Mouse (Mus musculus) intestine, postnatal 0 days (tissue): ENCODE measurements around the gene Gm28635. TPM values are rescaled to one million over a fixed set of nuclear protein-coding genes. Genes with fewer than 3 reads are reported as not detected.

Source experiments
- ATAC-seq: fragments of 200-750 bp; cut with Nextera tagmentation; 2 replicates; pipeline ENCODE4 v1.8.0; 2017; ENCODE audit warnings: mild to moderate bottlenecking, moderate TSS enrichment, moderate library complexity
- H3K27ac ChIP-seq: fragments of 300-500 bp; sonication (generic); 2 replicates; pipeline ENCODE4 v1.5.1; 2014; ENCODE audit warnings: mild to moderate bottlenecking, low read depth, low read length, moderate library complexity
- H3K27me3 ChIP-seq: fragments of 300-500 bp; sonication (generic); replicated peaks from 2 replicates; pipeline ENCODE4 v1.6.1; 2014; ENCODE audit warnings: low read length, mixed read lengths; ENCODE audit not compliant: control insufficient read depth, insufficient read depth
- H3K36me3 ChIP-seq: fragments of 300-500 bp; sonication (generic); 2 replicates; pipeline ENCODE4 v1.6.1; 2014; ENCODE audit warnings: mild to moderate bottlenecking, moderate library complexity; ENCODE audit not compliant: control insufficient read depth, insufficient read depth
- H3K4me1 ChIP-seq: fragments of 300-500 bp; sonication (generic); replicated peaks from 2 replicates; pipeline ENCODE4 v1.6.1; 2014; ENCODE audit warnings: antibody characterized with exemption, low read length, mixed read lengths; ENCODE audit not compliant: control insufficient read depth, insufficient read depth
- H3K4me2 ChIP-seq: fragments of 300-500 bp; sonication (generic); replicated peaks from 2 replicates; pipeline ENCODE4 v1.6.1; 2014; ENCODE audit warnings: low read depth, mild to moderate bottlenecking, moderate library complexity
- H3K4me3 ChIP-seq: fragments of 300-500 bp; sonication (generic); 2 replicates; pipeline ENCODE4 v1.5.1; 2014; ENCODE audit warnings: low read depth, low read length
- H3K9ac ChIP-seq: fragments of 300-500 bp; sonication (generic); 2 replicates; pipeline ENCODE4 v1.6.1; 2014; ENCODE audit warnings: mild to moderate bottlenecking, low read depth, low read length
- H3K9me3 ChIP-seq: fragments of 300-500 bp; sonication (generic); 2 replicates; pipeline ENCODE4 v1.6.1; 2016; ENCODE audit warnings: mixed run types; ENCODE audit not compliant: control insufficient read depth
- CTCF ChIP-seq: sonication (generic); IDR thresholded peaks from 2 replicates; pipeline ENCODE4 v1.5.1; 2016; ENCODE audit warnings: low read depth, mild to moderate bottlenecking, control low read depth, antibody characterized with exemption, moderate library complexity
- WGBS: fragments of 180-500 bp; shearing (Covaris S2); extraction: QIAGEN DNeasy Blood & Tissue Kit; methylation state at CpG from one replicate; pipeline ENCODE4 v1.1.7; 2014; 5-methylcytosine and 5-hydroxymethylcytosine counted together
- polyA plus RNA-seq: library from polyadenylated mRNA; unstranded; fragments of >200 nt; fragmentation: Nextera tagmentation; extraction: Ambion mirVana; gene quantifications from 2 replicates; pipeline ENCODE4 v1.2.1, GENCODE M21; 2015

Gm28635 gene
- polyA plus RNA-seq, 1 experiment from 2014 or later: not detected

DNA sequence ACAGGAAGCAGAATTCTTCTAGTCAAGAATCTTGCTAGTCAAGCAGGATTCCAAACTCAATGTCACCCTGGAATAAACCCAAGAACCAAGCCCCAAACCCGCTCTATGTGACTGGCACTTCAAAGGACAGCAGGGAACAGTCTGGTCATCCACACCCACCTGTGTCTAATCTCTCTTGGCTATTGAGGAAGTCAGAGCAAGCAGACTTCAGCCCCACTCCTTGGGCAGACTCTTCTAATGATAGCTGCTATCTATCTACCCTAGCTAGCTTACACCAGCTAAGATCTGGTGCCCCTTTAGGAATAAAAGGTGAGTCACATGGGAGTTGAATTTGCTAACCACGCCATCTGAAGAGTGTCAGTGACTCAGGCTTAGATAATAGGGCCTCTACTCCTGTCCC lies 58.9 kb downstream of the Gm28635 start:
- peak; percentile 98 for ATAC-seq
- Histone ChIP-seq H3K36me3 (peaks cover 53% of the 10 kb centered on the region), H3K9me3 (no peaks in the 10 kb centered on the region), H3K9ac (no peak overlapping the region), H3K4me3 (no peak overlapping the region), H3K27me3 (no peaks in the 10 kb centered on the region), H3K27ac (peak overlapping the region; percentile 73), H3K4me2 (no peak overlapping the region), H3K4me1 (peaks cover 8% of the 10 kb centered on the region; the same call in 1 of the 2 replicates)
- WGBS: 37% methylated on average over 2 of the region's 2 CpGs
- TF ChIP-seq CTCF: 0 out of 2 replicates have a peak, but pooled peaks have one; percentile 15

DNA sequence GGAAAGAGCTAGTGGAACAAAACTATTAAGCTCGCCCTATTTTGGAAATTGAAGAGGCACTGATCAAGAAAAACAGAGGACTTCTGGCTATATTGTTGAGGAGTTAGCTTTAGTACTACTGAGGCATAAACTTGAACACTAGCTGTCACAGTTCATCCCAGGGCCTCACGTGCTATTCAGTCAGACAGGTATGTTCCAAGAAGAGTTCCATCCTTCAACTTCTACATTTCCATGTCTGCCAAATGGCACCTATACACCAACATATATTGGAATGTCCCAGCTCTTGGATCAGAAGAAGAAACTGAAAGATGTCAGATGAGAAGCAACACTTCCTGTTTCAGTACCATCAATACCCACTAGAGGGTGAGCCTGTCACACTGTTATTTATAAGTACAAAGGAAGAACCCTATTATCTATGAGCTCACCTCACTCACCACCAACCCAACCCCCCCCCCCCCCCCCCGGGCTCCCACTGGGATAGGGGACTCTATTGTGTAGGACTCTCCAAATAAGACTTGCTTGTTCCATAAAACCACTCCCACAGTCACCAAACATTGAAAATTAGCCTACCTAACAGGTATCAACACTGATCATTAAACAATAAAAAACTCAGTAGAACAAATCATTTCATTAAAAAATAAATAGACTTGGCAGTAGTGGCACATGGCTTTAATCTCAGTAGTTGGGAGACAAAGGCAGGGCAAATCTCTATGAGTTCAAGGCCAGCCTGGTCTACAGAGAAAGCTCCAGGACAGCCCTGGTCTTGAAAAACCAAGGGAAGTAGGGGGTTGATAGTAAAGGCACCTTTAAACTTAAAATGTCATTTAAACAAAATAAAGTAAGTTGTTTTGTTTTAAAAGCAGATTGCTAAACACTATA lies 60.0 kb downstream of the Gm28635 start:
- TF ChIP-seq CTCF: peak; percentile 82
- Histone ChIP-seq H3K27ac (peak overlapping the region; percentile 73; the same call in 1 of the 2 replicates), H3K36me3 (peaks cover 63% of the 10 kb centered on the region), H3K27me3 (no peaks in the 10 kb centered on the region), H3K4me2 (no peak overlapping the region), H3K4me3 (no peak overlapping the region), H3K4me1 (peaks cover 4% of the 10 kb centered on the region; the same call in 1 of the 2 replicates), H3K9me3 (no peaks in the 10 kb centered on the region), H3K9ac (no peak overlapping the region)
- no peak for ATAC-seq
- WGBS: 57% methylated on average over 3 of the region's 3 CpGs

DNA sequence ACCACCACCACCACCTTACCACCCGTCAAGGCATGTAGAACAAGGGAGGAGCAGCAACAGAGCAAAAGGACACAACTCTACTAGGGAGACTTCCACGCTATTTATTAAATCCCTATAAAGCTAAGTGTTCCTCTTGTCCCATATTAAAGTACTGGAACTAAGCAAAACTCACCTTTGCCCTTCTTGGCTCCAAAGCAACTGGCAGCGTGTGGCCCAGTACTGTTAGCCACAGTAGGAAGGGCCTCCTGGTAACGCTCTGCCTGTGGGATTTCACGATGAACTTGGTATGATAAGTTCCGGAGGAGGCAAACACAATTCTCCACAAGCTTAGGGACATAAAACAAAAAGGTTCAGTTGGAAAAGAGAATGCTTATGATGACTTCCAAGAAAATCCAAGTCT lies 65.1 kb downstream of the Gm28635 start:
- Histone ChIP-seq H3K27ac (no peak overlapping the region), H3K4me1 (no peaks in the 10 kb centered on the region), H3K9ac (no peak overlapping the region), H3K27me3 (no peaks in the 10 kb centered on the region), H3K9me3 (no peaks in the 10 kb centered on the region), H3K36me3 (peaks cover 90% of the 10 kb centered on the region), H3K4me2 (no peak overlapping the region), H3K4me3 (no peak overlapping the region)
- TF ChIP-seq CTCF: no peak
- ATAC-seq: no peak
- WGBS: 87% methylated on average over 6 of the region's 6 CpGs

DNA sequence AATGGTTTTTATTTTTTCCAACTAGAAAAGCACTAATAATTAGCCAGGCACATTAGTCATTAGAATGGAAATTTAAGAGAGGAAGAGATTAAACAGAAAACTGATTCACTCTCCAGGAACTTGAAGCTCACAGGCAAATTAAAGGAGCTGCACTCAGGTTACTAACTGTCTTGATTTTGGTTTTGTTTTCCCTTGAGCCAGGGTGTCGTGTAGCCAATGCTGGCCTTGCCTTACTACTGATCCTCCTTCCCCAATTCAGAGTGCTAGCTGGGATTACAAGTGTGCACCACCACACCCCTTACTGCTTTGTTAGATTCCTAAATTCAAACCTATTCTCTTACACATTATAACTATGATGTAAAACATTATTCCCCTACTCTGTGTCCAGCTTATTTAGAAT lies 70.0 kb downstream of the Gm28635 start:
- Histone ChIP-seq H3K36me3 (peaks cover 92% of the 10 kb centered on the region), H3K27me3 (no peaks in the 10 kb centered on the region), H3K4me1 (no peaks in the 10 kb centered on the region), H3K4me3 (no peak overlapping the region), H3K9ac (no peak overlapping the region), H3K9me3 (no peaks in the 10 kb centered on the region), H3K27ac (no peak overlapping the region), H3K4me2 (no peak overlapping the region)
- no peak for TF ChIP-seq CTCF
- WGBS: 80% methylated on average over 1 of the region's 1 CpGs
- ATAC-seq: no peak

DNA sequence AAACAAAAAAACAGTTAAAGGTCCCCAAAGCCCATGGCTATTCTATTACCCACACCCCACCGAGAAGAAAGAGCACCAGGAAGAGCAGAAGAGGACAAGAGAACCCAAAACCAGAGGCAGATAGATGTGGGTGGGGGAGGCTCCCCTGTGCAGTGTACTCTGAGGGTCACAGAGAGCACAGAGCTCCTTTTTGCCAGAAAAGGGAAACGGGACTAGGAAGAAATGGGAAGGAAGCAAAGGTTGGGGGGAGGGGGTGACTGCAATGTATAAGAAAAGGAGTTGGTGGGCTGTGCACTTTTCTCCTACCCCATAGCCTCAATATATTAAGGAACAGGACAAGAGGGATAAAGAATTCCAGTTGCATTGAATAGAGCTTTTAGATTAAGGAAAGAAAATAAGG lies 76.9 kb downstream of the Gm28635 start:
- Histone ChIP-seq H3K36me3 (peaks cover 64% of the 10 kb centered on the region), H3K9me3 (no peaks in the 10 kb centered on the region), H3K9ac (no peak overlapping the region), H3K4me2 (no peak overlapping the region), H3K4me1 (no peaks in the 10 kb centered on the region), H3K27me3 (no peaks in the 10 kb centered on the region), H3K27ac (no peak overlapping the region), H3K4me3 (no peak overlapping the region)
- ATAC-seq: no peak
- no peak for TF ChIP-seq CTCF
- 71% methylated on average over 2 of the region's 2 CpGs for WGBS

DNA sequence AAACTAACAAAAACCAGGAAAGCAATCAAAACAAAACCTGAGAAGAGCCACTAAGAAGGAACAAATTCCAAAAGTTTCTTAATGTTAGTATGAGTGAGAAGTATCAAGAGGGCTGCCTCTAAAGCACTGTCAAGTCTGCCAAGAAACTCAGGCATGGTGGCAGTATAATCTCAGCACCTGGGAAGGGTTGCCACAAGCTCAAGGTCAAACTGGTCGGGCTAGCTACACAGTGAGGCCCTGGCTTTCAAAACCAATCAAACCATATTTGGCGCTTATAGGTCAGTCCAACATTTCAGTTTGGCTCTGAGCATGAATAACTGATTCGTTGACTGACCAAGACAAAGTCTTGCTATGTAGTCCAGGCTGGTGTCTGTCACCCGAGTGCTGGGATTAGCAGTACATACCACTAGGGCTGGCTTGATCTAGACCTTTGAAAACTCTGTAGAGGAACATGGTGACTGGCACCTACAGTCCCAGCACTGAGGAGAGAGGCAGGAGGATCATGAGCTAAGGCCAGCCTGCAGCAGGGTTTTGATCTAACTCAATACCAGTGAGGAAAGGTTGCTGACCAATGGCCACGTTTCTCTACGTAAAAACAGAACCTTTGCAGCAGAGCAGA lies 78.5 kb downstream of the Gm28635 start:
- Histone ChIP-seq H3K27me3 (no peaks in the 10 kb centered on the region), H3K9me3 (no peaks in the 10 kb centered on the region), H3K36me3 (peaks cover 52% of the 10 kb centered on the region), H3K4me1 (no peaks in the 10 kb centered on the region), H3K4me3 (no peak overlapping the region), H3K9ac (no peak overlapping the region), H3K27ac (no peak overlapping the region), H3K4me2 (no peak overlapping the region)
- 82% methylated on average over 6 of the region's 6 CpGs for WGBS
- 0 out of 2 replicates have a peak, but pooled peaks have one; percentile 11 for ATAC-seq
- TF ChIP-seq CTCF: no peak
